Mouse (Mus musculus) megakaryocyte, adult 5-6 weeks (primary cell): ENCODE results near the gene Twist2. TPM values are rescaled to one million over a fixed set of nuclear protein-coding genes. Genes with fewer than 3 reads are reported as not detected.

ENCODE experiments used
- ATAC-seq: 2 replicates; pipeline ENCODE4 v1.8.0; 2016; ENCODE audit warnings: mild to moderate bottlenecking, inconsistent platforms; ENCODE audit not compliant: poor library complexity, severe bottlenecking
- total RNA-seq, 2 experiments: library from RNA; stranded (forward) in 1 of 2; stranded (reverse) in 1 of 2; fragments of 153-499, 151-499 nt in 1 of 2; fragments of 221-1000, 200-1000 nt in 1 of 2; gene quantifications; 2 replicates each; pipeline versions ENCODE4 v1.2.3 to v1.2.4; 2015 to 2017

The Twist2 gene
- total RNA-seq, 2 experiments from 2014 or later: not detected

DNA sequence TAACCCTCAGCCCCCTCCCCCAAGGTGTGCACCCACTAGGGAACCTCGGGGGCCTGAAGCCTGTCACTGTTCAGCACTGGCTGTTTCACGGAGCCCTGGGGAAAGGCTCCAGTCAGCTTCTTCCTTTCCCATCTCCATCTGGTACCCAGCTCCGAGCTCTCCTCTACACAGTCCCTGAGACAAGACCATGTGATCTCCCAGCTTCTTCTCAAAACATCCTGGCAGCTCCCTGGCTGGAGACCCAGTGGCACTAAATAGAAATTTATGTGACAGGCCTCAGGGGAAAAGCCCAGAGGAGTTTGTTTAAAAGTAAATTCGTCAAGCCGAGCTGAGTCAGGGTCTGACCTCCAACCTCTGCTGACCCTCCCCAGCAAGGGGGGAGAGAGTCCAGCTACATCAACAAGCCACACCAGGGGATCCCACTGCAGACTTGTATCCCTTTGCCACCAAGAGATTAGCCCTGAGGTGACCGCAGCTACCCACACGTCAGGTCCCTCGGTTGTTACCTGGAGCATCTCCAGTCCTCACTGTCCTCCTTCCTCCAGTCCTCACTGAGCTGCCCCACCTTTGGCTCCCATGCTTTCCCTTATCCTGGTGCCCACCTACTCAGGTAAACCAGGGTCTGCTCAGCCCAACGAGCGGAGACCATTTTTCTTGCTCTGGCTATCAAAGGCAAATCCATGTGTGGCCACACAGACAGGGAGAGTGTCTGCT is 72.5 kb downstream of the Twist2 start:
- ATAC-seq: no peak

GRCm38 (mm10) chr1:91874633-91875032 is 73.4 kb downstream of the Twist2 start:
- ATAC-seq: peak; percentile 67

- no peak for ATAC-seq
Observed at GRCm38 (mm10) chr1:91875042-91875720, 73.9 kb downstream of the Twist2 start.

DNA sequence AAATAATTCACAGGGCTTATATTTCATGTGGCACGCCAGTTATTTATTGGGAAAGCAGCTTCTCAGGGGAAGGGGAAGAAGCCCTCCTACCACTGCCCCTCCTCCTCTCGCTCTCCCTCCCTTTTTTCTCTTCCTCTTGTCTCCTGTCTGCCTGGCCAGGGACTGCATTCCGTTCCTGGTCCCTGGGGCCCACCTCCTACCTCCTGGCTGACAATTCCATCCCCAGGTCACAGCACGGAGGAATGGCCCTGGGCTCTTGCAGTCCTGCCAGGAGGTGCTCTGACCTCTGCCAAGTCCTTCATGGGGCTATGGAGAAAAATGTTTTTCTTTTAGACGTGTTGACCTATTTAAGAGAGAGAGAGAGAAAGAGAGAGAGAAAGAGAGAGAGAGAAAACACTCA is 77.4 kb downstream of the Twist2 start:
- ATAC-seq: no peak

- ATAC-seq: no peak
Observed at GRCm38 (mm10) chr1:91880156-91880555, 78.9 kb downstream of the Twist2 start.

DNA sequence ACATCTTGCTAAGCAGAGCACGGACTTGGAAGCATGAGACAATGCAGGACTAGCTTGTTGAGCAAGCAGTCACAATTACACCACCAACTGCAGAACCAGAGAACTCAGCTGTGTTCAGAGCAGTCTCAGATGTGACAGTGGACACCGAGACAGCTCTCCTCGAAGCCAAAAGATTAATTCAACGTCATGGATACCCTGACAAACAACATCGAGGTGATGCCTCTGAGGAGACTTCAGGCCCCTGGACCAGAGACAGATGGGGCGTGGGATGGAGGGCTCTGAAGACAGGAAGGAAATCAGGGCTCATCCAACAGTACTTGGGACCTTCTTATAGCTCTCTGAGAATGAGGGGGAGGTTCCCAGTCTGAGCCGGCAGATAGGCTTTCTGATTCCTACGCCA is 79.6 kb downstream of the Twist2 start:
- no peak for ATAC-seq

GRCm38 (mm10) chr1:91883115-91883514 is 81.9 kb downstream of the Twist2 start:
- ATAC-seq: no peak

- no peak for ATAC-seq
Observed at GRCm38 (mm10) chr1:91893598-91893997, 92.3 kb downstream of the Twist2 start.

DNA sequence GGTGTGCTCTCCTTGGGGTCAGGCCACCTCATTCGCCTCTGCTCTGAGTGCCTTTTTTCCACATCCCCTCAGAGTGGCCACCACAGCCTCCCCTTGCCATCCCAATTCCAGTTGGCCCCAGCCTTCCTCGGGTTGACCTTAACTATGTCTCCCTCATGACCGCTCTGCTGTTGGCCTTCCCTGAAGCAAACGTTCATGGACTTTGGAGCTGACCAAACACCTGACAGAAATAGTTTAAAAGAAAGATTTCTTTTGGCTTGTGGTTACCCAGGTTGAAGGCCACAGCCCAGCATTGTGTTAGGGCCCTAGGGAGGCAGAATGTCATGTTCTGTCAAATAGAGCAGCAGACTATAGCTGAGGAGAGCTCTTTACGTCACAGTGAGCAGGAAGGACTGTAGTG is 93.0 kb downstream of the Twist2 start:
- ATAC-seq: no peak

GRCm38 (mm10) chr1:91897078-91897477 is 95.8 kb downstream of the Twist2 start:
- no peak for ATAC-seq
